Mouse (Mus musculus): ENCODE data around the gene Caln1.
"Not testable (repeated sequence)": the region's sequence is repeated elsewhere in the genome, so short reads cannot be mapped to it uniquely, and the experiment has no call there.

Caln1 gene

GRCm38 (mm10) chr5:130563146-130563545, 193.9 kb downstream of the Caln1 start:
- no peak for DNase-seq

- no peak for DNase-seq
These were observed 196.7 kb downstream of the Caln1 start for GRCm38 (mm10) chr5:130566002-130566401.

- no peak for DNase-seq
These were observed 208.3 kb downstream of the Caln1 start for GRCm38 (mm10) chr5:130577581-130577980.

GRCm38 (mm10) chr5:130584042-130584441, 214.8 kb downstream of the Caln1 start:
- DNase-seq = no peak

GRCm38 (mm10) chr5:130586257-130586656, 217.0 kb downstream of the Caln1 start:
- DNase-seq = no peak

GRCm38 (mm10) chr5:130596541-130596940, 227.3 kb downstream of the Caln1 start:
- DNase-seq = no peak

GRCm38 (mm10) chr5:130613657-130614056, 244.4 kb downstream of the Caln1 start:
- DNase-seq = no peak

- peak in 1 of 2 experiments; percentile 34 for DNase-seq
These were observed 245.0 kb downstream of the Caln1 start for GRCm38 (mm10) chr5:130614209-130614608.

- no peak for DNase-seq
These were observed 250.8 kb downstream of the Caln1 start for GRCm38 (mm10) chr5:130620060-130620459.

GRCm38 (mm10) chr5:130623206-130623605, 254.0 kb downstream of the Caln1 start:
- peak; percentile 72 to 87 for DNase-seq

- no peak for DNase-seq
These were observed 258.5 kb downstream of the Caln1 start for GRCm38 (mm10) chr5:130627800-130628199.

GRCm38 (mm10) chr5:130635397-130635796, 266.1 kb downstream of the Caln1 start:
- DNase-seq = no peak

GRCm38 (mm10) chr5:130641881-130642280, 272.6 kb downstream of the Caln1 start:
- no peak for DNase-seq

- not testable (repeated sequence) for DNase-seq
These were observed 276.9 kb downstream of the Caln1 start for GRCm38 (mm10) chr5:130646126-130646525.

GRCm38 (mm10) chr5:130658141-130658540, 288.9 kb downstream of the Caln1 start:
- DNase-seq = no peak

- DNase-seq = no peak
These were observed 296.8 kb downstream of the Caln1 start for GRCm38 (mm10) chr5:130666091-130666490.

GRCm38 (mm10) chr5:130672588-130672987, 303.3 kb downstream of the Caln1 start:
- DNase-seq = no peak

GRCm38 (mm10) chr5:130673092-130673491, 303.8 kb downstream of the Caln1 start:
- DNase-seq = no peak

GRCm38 (mm10) chr5:130677895-130678294, 308.6 kb downstream of the Caln1 start:
- no peak for DNase-seq

GRCm38 (mm10) chr5:130685911-130686658, 316.8 kb downstream of the Caln1 start:
- no peak for DNase-seq

GRCm38 (mm10) chr5:130688385-130689138, 319.3 kb downstream of the Caln1 start:
- DNase-seq = no peak

GRCm38 (mm10) chr5:130691349-130691748, 322.1 kb downstream of the Caln1 start:
- DNase-seq = no peak

GRCm38 (mm10) chr5:130699476-130699875, 330.2 kb downstream of the Caln1 start:
- no peak for DNase-seq

GRCm38 (mm10) chr5:130701777-130702176, 332.5 kb downstream of the Caln1 start:
- no peak for DNase-seq

Measured in lung, postnatal 4 days (tissue).